Mouse (Mus musculus) myocyte (in vitro differentiated cells): Measurements from ENCODE around the gene Tspan15.

Experiments
- CEBPB ChIP-seq: IDR thresholded peaks from 2 replicates; pipeline ENCODE4 v1.6.1; 2011; ENCODE audit warnings: mild to moderate bottlenecking, moderate library complexity; ENCODE audit not compliant: poor library complexity, insufficient read depth, severe bottlenecking
- MYOD1 ChIP-seq, 3 experiments: IDR thresholded peaks; one replicate each; pipeline ENCODE4 v1.6.1; 2011; ENCODE audit warnings: control low read depth in 2 of 3, low read depth in 2 of 3, mild to moderate bottlenecking in 2 of 3, moderate library complexity in 1 of 3; ENCODE audit not compliant: insufficient read length in 2 of 3, control insufficient read depth in 1 of 3
- MYOG ChIP-seq, 3 experiments: IDR thresholded peaks; one replicate each; pipeline ENCODE4 v1.6.1; 2011; ENCODE audit warnings: control low read depth in 2 of 3, low read depth in 2 of 3, mild to moderate bottlenecking in 2 of 3; ENCODE audit not compliant: insufficient read length in 2 of 3, control insufficient read depth in 1 of 3, insufficient read depth in 1 of 3
- POLR2A ChIP-seq: IDR thresholded peaks from one replicate; pipeline ENCODE4 v1.6.1; 2011; ENCODE audit warnings: low read depth, mild to moderate bottlenecking, control low read depth, moderate library complexity; ENCODE audit not compliant: insufficient read length

GRCm38 (mm10) chr10:62216595-62216994, 14.5 kb downstream of the Tspan15 start:
- no peak for TF ChIP-seq POLR2A
- peak; percentile 25 to 97 (median 75) for TF ChIP-seq MYOD1 (IDR thresholded peaks at IDR 0.05; ENCODE audit: control insufficient read depth in 1 of 3, insufficient read length in 2 of 3, low read depth in 2 of 3)
- peak; percentile 61 to 97 (median 86) for TF ChIP-seq MYOG (IDR thresholded peaks at IDR 0.05; ENCODE audit: control insufficient read depth in 1 of 3, insufficient read depth in 1 of 3, insufficient read length in 2 of 3, low read depth in 2 of 3)
- TF ChIP-seq CEBPB, result no peak
